Mouse (Mus musculus) left cerebral cortex, adult 9 months (tissue): ENCODE results near the gene Arhgef33.
"Not testable (repeated sequence)": the region's sequence is repeated elsewhere in the genome, so short reads cannot be mapped to it uniquely, and the experiment has no call there.

Experiments
- DNase-seq, 2 experiments: peaks; one replicate each; pipeline ENCODE4 v3.0.0; 2022; ENCODE audit warnings: low spot score in 2 of 2

The Arhgef33 gene

GRCm38 (mm10) chr17:80346591-80347125 lies 39.5 kb downstream of the Arhgef33 start:
- no peak for DNase-seq

- DNase-seq = no peak
Measured at GRCm38 (mm10) chr17:80347234-80347633, 40.0 kb downstream of the Arhgef33 start.

GRCm38 (mm10) chr17:80360245-80360644 lies 53.0 kb downstream of the Arhgef33 start:
- no peak for DNase-seq

GRCm38 (mm10) chr17:80367276-80367675 lies 60.1 kb downstream of the Arhgef33 start:
- no peak for DNase-seq

- DNase-seq = no peak
Measured at GRCm38 (mm10) chr17:80368606-80369005, 61.4 kb downstream of the Arhgef33 start.

GRCm38 (mm10) chr17:80372989-80373725 lies 66.0 kb downstream of the Arhgef33 start, which contains the start of gene Gm10190:
TSS of gene Gm10190 (minus strand) at chr17:80373541.
- DNase-seq = peak; percentile 75 to 83

GRCm38 (mm10) chr17:80373726-80374096 lies 66.5 kb downstream of the Arhgef33 start:
- no peak for DNase-seq

- not testable (repeated sequence) for DNase-seq
Measured at GRCm38 (mm10) chr17:80378386-80378785, 71.2 kb downstream of the Arhgef33 start.

GRCm38 (mm10) chr17:80385671-80386070 lies 78.5 kb downstream of the Arhgef33 start:
- DNase-seq = no peak

- DNase-seq = no peak
Measured at GRCm38 (mm10) chr17:80390024-80390423, 82.8 kb downstream of the Arhgef33 start.

- DNase-seq = peak in 1 of 2 experiments; percentile 13
Measured at GRCm38 (mm10) chr17:80391423-80392403, 84.5 kb downstream of the Arhgef33 start.

- DNase-seq = no peak
Measured at GRCm38 (mm10) chr17:80398243-80398642, 91.0 kb downstream of the Arhgef33 start.

- DNase-seq = no peak
Measured at GRCm38 (mm10) chr17:80411182-80411581, 104.0 kb downstream of the Arhgef33 start.

- DNase-seq = no peak
Measured at GRCm38 (mm10) chr17:80418572-80419210, 111.5 kb downstream of the Arhgef33 start.

- DNase-seq = no peak
Measured at GRCm38 (mm10) chr17:80420998-80421397, 113.8 kb downstream of the Arhgef33 start.

GRCm38 (mm10) chr17:80426171-80426570 lies 119.0 kb downstream of the Arhgef33 start:
- DNase-seq = peak in 1 of 2 experiments; percentile 11

- peak; percentile 20 to 58 for DNase-seq
Measured at GRCm38 (mm10) chr17:80426901-80427300, 119.7 kb downstream of the Arhgef33 start.

- no peak for DNase-seq
Measured at GRCm38 (mm10) chr17:80427966-80428365, 120.8 kb downstream of the Arhgef33 start.

- no peak for DNase-seq
Measured at GRCm38 (mm10) chr17:80431997-80432396, 124.8 kb downstream of the Arhgef33 start.

GRCm38 (mm10) chr17:80434430-80434829 lies 127.2 kb downstream of the Arhgef33 start:
- DNase-seq = no peak

GRCm38 (mm10) chr17:80435680-80436079 lies 128.5 kb downstream of the Arhgef33 start:
- no peak for DNase-seq

- no peak for DNase-seq
Measured at GRCm38 (mm10) chr17:80445433-80445832, 138.2 kb downstream of the Arhgef33 start.
